Mouse (Mus musculus): ENCODE results near the gene Pi4kb.

GRCm38 (mm10) chr3:94965878-94966277, 8.7 kb upstream of the Pi4kb start:
- no peak for TF ChIP-seq GATA1 (IDR thresholded peaks at IDR 0.05; ENCODE audit: low read length)
- TF ChIP-seq TAL1 (IDR thresholded peaks at IDR 0.05; ENCODE audit: low read length), result no peak

Data from erythroblast, embryonic 14.5 days (primary cell).